Mouse (Mus musculus) embryo, embryonic 11.5 days (tissue): ENCODE data around the gene Cbx3.

ENCODE experiments used
- DNase-seq: peaks from one replicate; pipeline ENCODE4 v3.0.0-alpha.2; 2012; ENCODE audit warnings: low read depth, low spot score

The Cbx3 gene

DNA sequence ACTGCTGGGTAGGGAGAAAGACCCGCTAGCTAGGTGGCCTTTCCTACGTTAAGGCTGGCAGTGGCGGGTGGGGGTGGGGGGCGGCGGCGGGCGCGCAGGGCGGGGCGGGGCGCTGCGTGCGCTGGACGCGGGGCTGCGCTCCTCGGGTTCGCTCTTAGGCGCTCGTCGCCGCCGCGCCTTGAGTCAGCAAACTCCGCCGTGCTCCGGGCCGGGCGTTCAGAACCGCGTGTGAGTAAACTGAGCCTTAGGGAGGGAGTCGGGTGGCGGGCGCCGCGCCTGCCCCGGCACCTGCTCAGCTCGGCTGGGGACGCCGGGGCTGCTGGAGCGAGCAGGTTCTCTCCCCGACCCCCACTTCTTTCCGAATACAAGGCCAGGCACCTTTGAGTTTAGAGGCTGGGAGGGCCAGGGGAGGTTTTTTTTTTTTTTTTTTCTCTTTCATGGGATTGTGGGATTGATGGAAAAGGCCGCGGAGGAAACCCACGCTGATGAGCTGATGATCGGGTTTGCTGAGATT lies 53.7 kb downstream of the Cbx3 start, which contains the start of gene Snx10:
TSS of gene Snx10 (plus strand) at position 95 of the 514 bp plus-strand sequence.
- no peak for DNase-seq

GRCm38 (mm10) chr6:51524321-51524931 lies 54.3 kb downstream of the Cbx3 start:
- DNase-seq = peak; percentile 52

DNA sequence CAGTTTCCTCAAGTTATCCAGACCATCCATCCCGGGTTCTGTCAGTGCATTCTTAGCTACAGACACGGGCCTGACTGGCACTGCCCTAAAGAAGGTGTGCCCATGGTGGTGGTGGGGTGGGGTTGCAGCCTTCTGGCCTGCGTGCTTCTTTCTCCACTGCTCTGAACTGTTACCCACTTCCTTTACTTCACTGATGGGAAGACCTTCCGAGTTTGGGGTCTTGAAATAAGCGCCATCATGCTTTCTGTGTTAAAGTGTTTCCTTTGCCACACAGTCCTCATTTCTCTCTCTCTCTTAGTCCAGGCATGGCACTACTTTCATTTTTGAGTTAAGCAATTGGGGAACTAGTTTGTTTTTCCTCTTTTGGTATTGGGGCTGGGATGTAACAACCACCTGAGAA lies 54.8 kb downstream of the Cbx3 start:
- no peak for DNase-seq

DNA sequence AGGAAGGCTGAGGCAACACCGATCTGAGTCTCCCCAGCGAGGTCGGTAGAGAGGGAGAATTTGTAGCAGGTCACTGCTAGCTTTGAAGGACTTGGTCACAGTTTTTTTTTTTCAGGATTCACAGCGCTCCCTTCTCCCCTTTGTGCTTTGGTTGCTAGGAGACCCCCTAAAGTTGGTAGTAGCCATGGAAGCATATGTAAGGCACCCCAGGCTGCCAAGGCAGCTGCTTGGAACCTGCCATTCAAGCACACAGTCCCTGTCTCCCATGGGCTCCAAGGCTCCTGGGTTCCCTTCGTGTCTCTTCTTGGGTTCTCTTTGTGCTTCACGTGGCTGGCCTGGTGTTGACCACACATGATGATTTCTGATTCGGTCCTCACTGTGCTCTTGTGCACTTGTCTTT lies 59.3 kb downstream of the Cbx3 start:
- no peak for DNase-seq
